Mouse (Mus musculus): ENCODE results near the gene Erc2.

Erc2 gene

GRCm38 (mm10) chr14:28267367-28267766 lies 645.1 kb downstream of the Erc2 start:
- no peak for TF ChIP-seq GATA4 (IDR thresholded peaks at IDR 0.05; ENCODE audit: insufficient replicate concordance, low read length)

GRCm38 (mm10) chr14:28271846-28272245 lies 649.6 kb downstream of the Erc2 start:
- no peak for TF ChIP-seq GATA4 (IDR thresholded peaks at IDR 0.05; ENCODE audit: insufficient replicate concordance, low read length)

GRCm38 (mm10) chr14:28273669-28274068 lies 651.4 kb downstream of the Erc2 start:
- TF ChIP-seq GATA4 (IDR thresholded peaks at IDR 0.05; ENCODE audit: insufficient replicate concordance, low read length) = no peak

DNA sequence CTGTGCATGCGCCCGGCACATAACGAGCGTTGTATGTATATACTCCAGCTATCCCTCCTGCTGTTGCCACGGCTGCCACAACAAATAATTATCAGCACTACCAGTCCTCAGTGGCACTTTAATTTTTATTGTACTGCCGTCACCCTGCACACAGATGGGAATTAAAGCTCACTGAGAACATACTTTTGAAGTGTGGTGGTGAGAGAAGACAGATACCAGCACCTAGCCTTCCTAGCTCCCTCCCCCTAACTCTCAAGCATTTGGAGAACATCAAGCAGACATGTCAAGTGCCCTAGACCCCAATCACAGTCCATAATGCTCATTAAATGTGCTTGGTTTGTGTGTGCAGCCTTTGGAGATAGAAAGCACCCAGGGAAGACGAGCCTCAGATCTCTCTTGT lies 652.6 kb downstream of the Erc2 start:
- no peak for TF ChIP-seq GATA4 (IDR thresholded peaks at IDR 0.05; ENCODE audit: insufficient replicate concordance, low read length)

GRCm38 (mm10) chr14:28278951-28279350 lies 656.7 kb downstream of the Erc2 start:
- TF ChIP-seq GATA4 (IDR thresholded peaks at IDR 0.05; ENCODE audit: insufficient replicate concordance, low read length) = no peak

GRCm38 (mm10) chr14:28280376-28280775 lies 658.1 kb downstream of the Erc2 start:
- TF ChIP-seq GATA4 (IDR thresholded peaks at IDR 0.05; ENCODE audit: insufficient replicate concordance, low read length) = no peak

GRCm38 (mm10) chr14:28283319-28284095 lies 661.3 kb downstream of the Erc2 start:
- no peak for TF ChIP-seq GATA4 (IDR thresholded peaks at IDR 0.05; ENCODE audit: insufficient replicate concordance, low read length)

DNA sequence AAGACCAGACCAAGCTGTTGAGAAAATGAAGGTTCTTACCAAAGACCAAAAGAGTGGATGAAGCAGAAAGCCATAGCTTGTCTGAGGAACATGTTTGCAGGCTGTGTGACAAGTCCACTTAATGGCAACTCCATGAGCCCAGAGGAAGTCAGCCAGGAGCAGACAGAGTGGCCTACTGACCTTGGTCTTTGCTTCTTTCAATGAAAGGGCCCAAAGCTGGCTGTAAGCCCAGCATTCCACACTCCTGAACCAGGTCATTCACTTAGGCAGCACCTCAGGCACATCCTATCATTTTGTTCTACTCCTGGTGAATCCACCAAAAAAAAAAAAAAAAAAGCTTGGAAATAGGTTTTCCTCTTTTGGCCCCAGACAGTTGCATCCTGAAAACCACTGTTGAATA lies 664.3 kb downstream of the Erc2 start:
- no peak for TF ChIP-seq GATA4 (IDR thresholded peaks at IDR 0.05; ENCODE audit: insufficient replicate concordance, low read length)

DNA sequence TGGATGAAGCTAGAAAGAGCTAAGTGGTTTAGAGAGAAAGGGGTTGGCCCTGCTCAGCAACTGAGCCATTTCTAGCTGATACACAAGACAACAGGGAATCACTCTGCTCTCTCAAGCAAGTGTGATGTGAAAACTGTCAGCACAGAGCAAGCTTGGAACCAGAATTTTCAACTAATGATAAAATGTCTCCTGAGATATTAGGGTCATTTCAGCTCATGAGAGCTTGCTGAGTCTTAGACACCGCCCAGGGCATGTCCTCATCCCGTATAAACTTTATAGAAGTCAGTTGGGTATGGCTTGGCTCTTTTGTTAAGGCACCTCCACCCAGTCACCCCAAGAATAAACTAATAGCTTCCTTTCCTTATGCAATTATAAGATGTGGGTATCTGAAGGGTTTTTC lies 666.0 kb downstream of the Erc2 start:
- no peak for TF ChIP-seq GATA4 (IDR thresholded peaks at IDR 0.05; ENCODE audit: insufficient replicate concordance, low read length)

DNA sequence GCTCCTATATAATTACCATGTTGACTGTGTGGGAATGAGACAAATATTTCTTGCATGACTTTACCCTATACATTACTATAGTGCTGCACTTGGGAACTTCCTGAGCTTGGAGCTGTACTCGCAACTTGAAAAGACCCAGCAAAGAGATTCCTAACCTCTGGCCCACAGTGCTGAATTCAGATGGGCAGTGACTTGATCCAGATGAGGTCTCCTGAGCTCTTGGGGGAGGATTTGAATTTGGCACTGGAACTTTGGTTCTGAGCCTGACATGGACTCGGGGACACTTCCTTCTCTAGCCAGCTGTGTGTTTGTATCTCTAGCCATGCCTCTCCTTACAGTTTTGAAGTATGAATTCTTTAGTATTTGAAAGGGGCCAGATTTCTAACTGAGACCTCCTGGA lies 666.7 kb downstream of the Erc2 start:
- no peak for TF ChIP-seq GATA4 (IDR thresholded peaks at IDR 0.05; ENCODE audit: insufficient replicate concordance, low read length)

DNA sequence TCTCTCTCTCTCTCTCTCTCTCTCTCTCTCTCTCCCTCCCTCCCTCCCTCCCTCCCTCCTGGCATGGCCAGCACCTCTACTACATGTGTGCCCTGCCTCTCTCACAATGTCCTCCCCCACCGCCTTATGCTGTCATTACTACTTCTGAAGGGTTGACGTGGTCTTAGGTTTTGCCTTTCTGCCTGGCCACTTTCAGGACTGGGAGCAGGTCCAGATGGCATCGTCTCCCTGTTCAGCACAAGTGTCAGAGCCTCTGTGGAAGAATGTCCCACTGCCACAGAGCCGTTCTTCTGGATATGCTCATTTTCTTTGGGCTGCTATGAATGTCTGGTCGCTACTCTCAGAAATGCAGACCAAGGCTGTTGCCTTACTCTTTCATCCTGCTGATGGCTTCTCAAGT lies 671.7 kb downstream of the Erc2 start:
- no peak for TF ChIP-seq GATA4 (IDR thresholded peaks at IDR 0.05; ENCODE audit: insufficient replicate concordance, low read length)

GRCm38 (mm10) chr14:28295145-28295544 lies 672.9 kb downstream of the Erc2 start:
- TF ChIP-seq GATA4 (IDR thresholded peaks at IDR 0.05; ENCODE audit: insufficient replicate concordance, low read length) = no peak

DNA sequence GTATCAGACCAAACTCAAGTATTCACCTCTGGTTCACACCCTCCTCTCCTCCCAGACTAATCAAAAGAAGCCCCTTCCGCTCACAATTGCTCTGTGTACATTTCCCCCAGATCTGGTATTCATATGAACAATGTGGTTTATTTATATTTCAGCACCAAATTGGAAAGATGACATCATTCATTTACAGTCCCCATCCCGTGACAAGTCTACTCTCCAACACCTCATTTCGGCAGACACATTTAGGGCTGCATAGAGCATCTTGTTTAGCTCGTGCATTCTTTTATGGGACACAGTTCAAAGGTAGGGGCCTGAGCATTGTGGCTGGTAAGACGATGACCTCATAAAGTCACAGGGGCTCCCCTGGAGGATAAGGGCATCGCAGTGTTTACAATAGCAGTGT lies 677.9 kb downstream of the Erc2 start:
- no peak for TF ChIP-seq GATA4 (IDR thresholded peaks at IDR 0.05; ENCODE audit: insufficient replicate concordance, low read length)

GRCm38 (mm10) chr14:28301251-28301650 lies 679.0 kb downstream of the Erc2 start:
- no peak for TF ChIP-seq GATA4 (IDR thresholded peaks at IDR 0.05; ENCODE audit: insufficient replicate concordance, low read length)

DNA sequence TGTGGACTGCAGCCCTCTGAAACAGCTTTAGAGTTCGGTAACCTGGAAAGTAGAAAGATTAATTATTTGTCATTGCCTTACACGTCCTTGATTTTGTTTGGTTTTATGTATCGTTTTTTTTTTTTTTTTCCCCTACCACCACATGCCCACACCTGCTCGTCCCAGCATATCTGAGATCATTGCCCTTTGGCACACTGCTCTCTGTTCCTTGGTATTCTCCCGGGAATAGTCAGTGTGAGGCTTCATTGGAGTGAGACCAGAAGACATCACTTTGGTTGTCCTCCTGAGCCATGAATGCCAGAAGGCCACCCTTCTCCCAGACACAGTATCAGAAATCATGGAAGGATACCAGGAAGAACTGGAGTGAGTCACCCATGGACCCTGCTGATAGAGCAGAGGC lies 681.9 kb downstream of the Erc2 start:
- no peak for TF ChIP-seq GATA4 (IDR thresholded peaks at IDR 0.05; ENCODE audit: insufficient replicate concordance, low read length)

DNA sequence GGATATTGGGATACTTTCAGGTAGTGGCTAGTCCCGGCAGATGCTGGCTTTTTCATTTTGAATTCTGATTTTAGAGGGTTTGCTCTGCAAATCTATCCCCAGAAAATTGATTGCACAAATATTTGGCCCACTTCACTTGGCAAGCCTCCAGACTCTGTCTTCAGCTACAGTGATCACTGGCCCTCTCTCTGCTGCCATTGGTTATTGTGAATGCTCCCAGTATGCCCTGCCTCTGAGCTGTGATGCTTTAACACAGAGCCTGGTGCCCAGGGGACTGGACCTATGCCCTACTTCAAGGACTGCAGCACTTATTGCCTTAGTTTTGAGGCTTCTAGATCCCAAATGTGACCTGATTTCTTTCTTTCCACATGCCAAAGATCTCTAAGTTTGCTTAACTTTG lies 686.4 kb downstream of the Erc2 start:
- no peak for TF ChIP-seq GATA4 (IDR thresholded peaks at IDR 0.05; ENCODE audit: insufficient replicate concordance, low read length)

GRCm38 (mm10) chr14:28316851-28317250 lies 694.6 kb downstream of the Erc2 start:
- TF ChIP-seq GATA4 (IDR thresholded peaks at IDR 0.05; ENCODE audit: insufficient replicate concordance, low read length) = no peak
